Comparison of ENCODE assay signal across 1 mouse cellular context in genomic region chr7:27165007-27165655, GRCm38 (mm10).
TF ChIP-seq lines count a peak whose summit lies in the region.

No protein-coding gene starts in this region.

TF ChIP-seq in CH12.LX, 34 proteins besides CTCF, POLR2A, EP300 and RAD21 (continued from another document):
- 0 out of 2 replicates have a peak, but pooled peaks have one; percentile 7 for TF ChIP-seq RCOR1 (conservative IDR thresholded peaks at IDR 0.05; ENCODE audit: low read depth, low read length)
